12 mouse cellular contexts compared by ENCODE assay signal in genomic region chr2:151959274-151959673, GRCm38 (mm10). TPM values are rescaled to one million over a fixed set of nuclear protein-coding genes. Genes with fewer than 3 reads are reported as not detected.
A peak's percentile ranks its signal among the peaks of the same experiment; 100 is the strongest.
DNase-seq lines count a peak whose midpoint lies in the region; ATAC-seq and TF ChIP-seq lines count a peak whose summit lies in the region.
"Had no signal": no experiment of that assay in that cellular context is flagged by ENCODE, and none has a peak within 500 bp of the region (broad histone marks: within the 10 kb centered on the region; RNA-seq: fewer than 3 reads in every experiment).

No protein-coding gene starts in this region.

- H3K4me3 ChIP-seq in heart, adult 2 months = no peak overlapping the region
- H3K4me3 ChIP-seq in embryonic facial prominence, embryonic 10.5 days = no peak overlapping the region
- H3K4me3 ChIP-seq in forebrain, embryonic 12.5 days (replicated peaks) = no peak overlapping the region
- H3K4me3 ChIP-seq: erythroblast, embryonic 14.5 days; heart, embryonic 15.5 days had no signal

- no peak overlapping the region for H3K9ac ChIP-seq in heart, adult 2 months (ENCODE audit: low read depth, low read length)
- H3K9ac ChIP-seq in forebrain, embryonic 12.5 days = no peak overlapping the region
- H3K9ac ChIP-seq: heart, embryonic 15.5 days had no signal

- H3K27me3 ChIP-seq in heart, adult 2 months (ENCODE audit: control insufficient read depth, insufficient read depth, low read length) = no peaks in the 10 kb centered on the region
- H3K27me3 ChIP-seq in embryonic facial prominence, embryonic 10.5 days (replicated peaks; ENCODE audit: low read depth, poor library complexity, severe bottlenecking) = peaks cover 9% of the 10 kb centered on the region; the same call in 1 of the 2 replicates
- no peaks in the 10 kb centered on the region for H3K27me3 ChIP-seq in forebrain, embryonic 12.5 days
- H3K27me3 ChIP-seq: heart, embryonic 15.5 days had no signal

- H3K4me1 ChIP-seq in heart, adult 2 months (ENCODE audit: control insufficient read depth, insufficient read depth, low read length) = peaks cover 5% of the 10 kb centered on the region
- H3K4me1 ChIP-seq in embryonic facial prominence, embryonic 10.5 days = peaks cover 54% of the 10 kb centered on the region
- peaks cover 32% of the 10 kb centered on the region for H3K4me1 ChIP-seq in forebrain, embryonic 12.5 days

- no peaks in the 10 kb centered on the region for H3K9me3 ChIP-seq in embryonic facial prominence, embryonic 10.5 days
- no peaks in the 10 kb centered on the region for H3K9me3 ChIP-seq in forebrain, embryonic 12.5 days
- H3K9me3 ChIP-seq: heart, embryonic 15.5 days had no signal

- WGBS in heart, adult 2 months = 32% methylated on average over 5 of the region's 5 CpGs
- 24% methylated on average over 5 of the region's 5 CpGs for WGBS in embryonic facial prominence, embryonic 10.5 days
- WGBS in forebrain, embryonic 12.5 days = 49% methylated on average over 5 of the region's 5 CpGs

- peak in 1 of 2 experiments; percentile 52 for DNase-seq in heart, adult 2 months
- no peak for DNase-seq in heart, postnatal 14 days
- peak; percentile 30 for DNase-seq in ES-CJ7 (ENCODE audit: low read depth, low spot score)
- DNase-seq in embryonic facial prominence, embryonic 10.5 days (ENCODE audit: low spot score) = peak; percentile 40
- DNase-seq in lung, postnatal 10 days = peak; percentile 75
- DNase-seq in thymus, adult 18-20 months = no peak
- no peak for DNase-seq in left cerebral cortex, adult 11 months (ENCODE audit: low spot score)
- DNase-seq: cerebellum, adult 11 months had no signal

- no peak for TF ChIP-seq POLR2A in heart, adult 2 months (IDR thresholded peaks at IDR 0.05; ENCODE audit: insufficient read depth, low read depth, low read length)

- no peak for TF ChIP-seq CTCF in heart, adult 2 months (IDR thresholded peaks at IDR 0.05)

- H3K36me3 ChIP-seq in heart, adult 2 months (ENCODE audit: control insufficient read depth, insufficient read depth, low read length) = no peaks in the 10 kb centered on the region
- no peaks in the 10 kb centered on the region for H3K36me3 ChIP-seq in embryonic facial prominence, embryonic 10.5 days (replicated peaks)
- H3K36me3 ChIP-seq in forebrain, embryonic 12.5 days (replicated peaks) = no peaks in the 10 kb centered on the region
- H3K36me3 ChIP-seq: heart, embryonic 15.5 days had no signal

- TF ChIP-seq EP300 in heart, adult 2 months (IDR thresholded peaks at IDR 0.05; ENCODE audit: insufficient read depth, low read depth, low read length) = no peak

- intact Hi-C loops in heart, adult 2 months (cut with DNase I) = no loop called here
- intact Hi-C loops in heart, postnatal 14 days (cut with DNase I) = no loop called here

- H3K79me2 ChIP-seq in heart, adult 2 months (replicated peaks; ENCODE audit: control insufficient read depth, insufficient read depth, low read length) = no peaks in the 10 kb centered on the region

- H3K4me2 ChIP-seq in forebrain, embryonic 12.5 days = no peak overlapping the region
- H3K4me2 ChIP-seq: heart, embryonic 15.5 days; midbrain, embryonic 11.5 days had no signal

- ATAC-seq in forebrain, embryonic 12.5 days (ENCODE audit: low FRiP score) = no peak

- H3K27ac ChIP-seq in heart, adult 2 months = peak overlapping the region; percentile 59; the same call in 1 of the 2 replicates
- no peak overlapping the region; the same call in 1 of the 2 replicates for H3K27ac ChIP-seq in embryonic facial prominence, embryonic 10.5 days (replicated peaks)
- no peak overlapping the region for H3K27ac ChIP-seq in forebrain, embryonic 12.5 days
- H3K27ac ChIP-seq: heart, embryonic 15.5 days had no signal

RNA-seq across cellular contexts. Expression of gene Fam110a, which starts 20.7 kb away (rescaled TPM):
- 1 to 10 TPM; 4.3 to 4.7 TPM for total RNA-seq in heart, adult 2 months (2021)
- 6.6 and 7.2 TPM in 2 replicates for polyA plus RNA-seq in heart, adult 2 months (2012; rRNA removed)
- 1 to 10 TPM; 5.2 to 5.6 TPM for total RNA-seq in heart, postnatal 14 days (2021)
- polyA plus RNA-seq in embryonic facial prominence, embryonic 10.5 days (2016; fragmentation: Nextera tagmentation; extraction: Ambion mirVana) = 48.4 and 55.0 TPM in 2 replicates
- polyA plus RNA-seq in forebrain, embryonic 12.5 days (2016; fragmentation: Nextera tagmentation; extraction: Ambion mirVana) = 90.2 and 96.2 TPM in 2 replicates

RNA-seq across cellular contexts. Expression of gene Slc52a3, which starts 37.0 kb away (rescaled TPM):
- total RNA-seq in heart, adult 2 months (2021) = 1 to 10 TPM; 1.8 to 3.4 TPM
- polyA plus RNA-seq in heart, adult 2 months (2012; rRNA removed) = 2.5 and 2.8 TPM in 2 replicates
- total RNA-seq in heart, postnatal 14 days (2021) = 1 to 10 TPM; 1.8 to 2.0 TPM
- 0.63 and 0.80 TPM in 2 replicates for polyA plus RNA-seq in embryonic facial prominence, embryonic 10.5 days (2016; fragmentation: Nextera tagmentation; extraction: Ambion mirVana)
- 0.54 and 0.78 TPM in 2 replicates for polyA plus RNA-seq in forebrain, embryonic 12.5 days (2016; fragmentation: Nextera tagmentation; extraction: Ambion mirVana)

RNA-seq across cellular contexts. Expression of gene Angpt4, which starts 48.3 kb away (rescaled TPM):
- total RNA-seq in heart, adult 2 months (2021) = under 1 TPM; 0.23 to 0.27 TPM
- polyA plus RNA-seq in heart, adult 2 months (2012; rRNA removed) = 0.94 and 1.0 TPM in 2 replicates
- under 1 TPM in 1 of 2 experiments, not detected in 1; 0.10 TPM for total RNA-seq in heart, postnatal 14 days (2021)
- 0.27 and 0.73 TPM in 2 replicates for polyA plus RNA-seq in embryonic facial prominence, embryonic 10.5 days (2016; fragmentation: Nextera tagmentation; extraction: Ambion mirVana)
- 0.10 TPM in 1 of 2 replicates, not detected in the other for polyA plus RNA-seq in forebrain, embryonic 12.5 days (2016; fragmentation: Nextera tagmentation; extraction: Ambion mirVana)
- polyA plus RNA-seq: erythroblast, embryonic 14.5 days had no signal

Comparison
In these comparisons a context has a peak if more than half of its experiments do, and no peak if none do; other contexts are left out.
1. DNase-seq: peak in ES-CJ7 (single experiment), embryonic facial prominence, embryonic 10.5 days (single experiment) and lung, postnatal 10 days (single experiment); none in heart, postnatal 14 days (0 of 2), thymus, adult 18-20 months (0 of 2) and left cerebral cortex, adult 11 months (single experiment).